Mouse (Mus musculus) embryonic facial prominence, embryonic 14.5 days (tissue): ENCODE results near the gene Stx1b. TPM values are rescaled to one million over a fixed set of nuclear protein-coding genes. Genes with fewer than 3 reads are reported as not detected.

Experiments
- ATAC-seq: fragments of 200-750 bp; cut with Nextera tagmentation; 2 replicates; pipeline ENCODE4 v1.8.0; 2017; ENCODE audit warnings: low read depth, moderate number of reproducible peaks, moderate TSS enrichment
- DNase-seq: peaks from one replicate; pipeline ENCODE4 v3.0.0-alpha.2; 2015; ENCODE audit warnings: low spot score
- H3K27ac ChIP-seq: fragments of 300-500 bp; sonication (generic); replicated peaks from 2 replicates; pipeline ENCODE4 v1.5.1; 2014; ENCODE audit warnings: low read depth, mild to moderate bottlenecking, low read length, moderate library complexity
- H3K27me3 ChIP-seq: fragments of 300-500 bp; sonication (generic); replicated peaks from 2 replicates; pipeline ENCODE4 v1.6.1; 2014; ENCODE audit warnings: low read length; ENCODE audit not compliant: control insufficient read depth, insufficient read depth
- H3K36me3 ChIP-seq: fragments of 300-500 bp; sonication (generic); 2 replicates; pipeline ENCODE4 v1.6.1; 2014; ENCODE audit warnings: low read length, mixed read lengths; ENCODE audit not compliant: control insufficient read depth, insufficient read depth
- H3K4me1 ChIP-seq: fragments of 300-500 bp; sonication (generic); 2 replicates; pipeline ENCODE4 v1.6.1; 2014; ENCODE audit warnings: antibody characterized with exemption, low read length; ENCODE audit not compliant: control insufficient read depth, insufficient read depth
- H3K4me2 ChIP-seq: fragments of 300-500 bp; sonication (generic); 2 replicates; pipeline ENCODE4 v1.6.1; 2014; ENCODE audit warnings: low read depth, mild to moderate bottlenecking, low read length, moderate library complexity, mixed read lengths
- H3K4me3 ChIP-seq: fragments of 300-500 bp; sonication (generic); 2 replicates; pipeline ENCODE4 v1.5.1; 2014; ENCODE audit warnings: low read depth, mild to moderate bottlenecking, low read length
- H3K9ac ChIP-seq: fragments of 300-500 bp; sonication (generic); 2 replicates; pipeline ENCODE4 v1.6.1; 2014; ENCODE audit warnings: low read depth, mild to moderate bottlenecking, low read length, moderate library complexity, mixed read lengths
- H3K9me3 ChIP-seq: fragments of 300-500 bp; sonication (generic); 2 replicates; pipeline ENCODE4 v1.6.1; 2016; ENCODE audit warnings: low read length; ENCODE audit not compliant: control insufficient read depth
- WGBS: fragments of 180-500 bp; shearing (Covaris S2); extraction: QIAGEN DNeasy Blood & Tissue Kit; methylation state at CpG from one replicate; pipeline ENCODE4 v1.1.7; 2014; 5-methylcytosine and 5-hydroxymethylcytosine counted together
- polyA plus RNA-seq: library from polyadenylated mRNA; unstranded; fragments of >200 nt; fragmentation: Nextera tagmentation; extraction: Ambion mirVana; gene quantifications from 2 replicates; pipeline ENCODE4 v1.2.1, GENCODE M21; 2014

Gene Stx1b
- polyA plus RNA-seq, 1 experiment from 2014 or later, result 3.4 TPM

DNA sequence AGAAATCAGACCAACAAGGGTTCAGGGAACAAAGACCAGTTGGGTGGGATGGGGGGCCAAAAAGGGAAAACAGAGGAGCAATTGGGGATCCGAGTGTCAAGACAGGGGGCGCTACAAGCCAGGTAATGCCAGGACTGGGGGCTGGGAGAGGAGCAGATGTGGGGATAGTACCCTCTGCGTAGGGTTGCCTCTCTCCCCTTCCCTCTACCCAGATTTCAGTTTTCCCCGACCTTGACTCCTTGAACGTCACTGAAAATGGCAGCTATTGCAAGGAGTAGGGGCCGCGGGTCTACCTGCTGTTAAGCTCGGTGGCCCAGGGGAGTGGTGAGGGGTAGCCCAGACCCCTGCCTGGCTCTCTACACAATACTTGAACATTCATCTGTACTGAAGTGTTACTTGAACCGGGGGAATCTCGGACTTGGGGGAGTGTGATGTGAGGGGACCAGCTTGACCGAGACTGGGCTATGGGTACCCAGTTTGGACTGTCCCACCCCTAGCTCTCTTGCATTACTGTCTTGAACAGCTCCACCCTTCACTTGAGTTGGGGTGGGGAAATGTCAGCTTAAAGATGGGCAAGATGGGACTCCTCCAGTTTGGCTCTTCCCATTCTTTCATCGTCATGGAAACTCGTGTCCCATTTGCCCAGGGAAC lies 55.9 kb downstream of the Stx1b start:
- peaks cover 46% of the 10 kb centered on the region for H3K36me3 ChIP-seq
- no peak for ATAC-seq
- no peak overlapping the region for H3K9ac ChIP-seq
- peak overlapping the region; percentile 93; the same call in 1 of the 2 replicates for H3K27ac ChIP-seq
- no peak for DNase-seq
- no peaks in the 10 kb centered on the region for H3K9me3 ChIP-seq
- H3K4me2 ChIP-seq, result peak overlapping the region; percentile 89; the same call in 1 of the 2 replicates
- H3K27me3 ChIP-seq, result no peaks in the 10 kb centered on the region
- WGBS, result 55% methylated on average over 11 of the region's 13 CpGs
- peaks cover 14% of the 10 kb centered on the region; the same call in 1 of the 2 replicates for H3K4me1 ChIP-seq
- H3K4me3 ChIP-seq, result 0 out of 2 replicates have a peak overlapping the region, but pooled peaks have one; percentile 70

- H3K27ac ChIP-seq, result peak overlapping the region; percentile 93; the same call in 1 of the 2 replicates
- no peak for ATAC-seq
These were observed 56.5 kb downstream of the Stx1b start for GRCm38 (mm10) chr7:127767671-127768345.

DNA sequence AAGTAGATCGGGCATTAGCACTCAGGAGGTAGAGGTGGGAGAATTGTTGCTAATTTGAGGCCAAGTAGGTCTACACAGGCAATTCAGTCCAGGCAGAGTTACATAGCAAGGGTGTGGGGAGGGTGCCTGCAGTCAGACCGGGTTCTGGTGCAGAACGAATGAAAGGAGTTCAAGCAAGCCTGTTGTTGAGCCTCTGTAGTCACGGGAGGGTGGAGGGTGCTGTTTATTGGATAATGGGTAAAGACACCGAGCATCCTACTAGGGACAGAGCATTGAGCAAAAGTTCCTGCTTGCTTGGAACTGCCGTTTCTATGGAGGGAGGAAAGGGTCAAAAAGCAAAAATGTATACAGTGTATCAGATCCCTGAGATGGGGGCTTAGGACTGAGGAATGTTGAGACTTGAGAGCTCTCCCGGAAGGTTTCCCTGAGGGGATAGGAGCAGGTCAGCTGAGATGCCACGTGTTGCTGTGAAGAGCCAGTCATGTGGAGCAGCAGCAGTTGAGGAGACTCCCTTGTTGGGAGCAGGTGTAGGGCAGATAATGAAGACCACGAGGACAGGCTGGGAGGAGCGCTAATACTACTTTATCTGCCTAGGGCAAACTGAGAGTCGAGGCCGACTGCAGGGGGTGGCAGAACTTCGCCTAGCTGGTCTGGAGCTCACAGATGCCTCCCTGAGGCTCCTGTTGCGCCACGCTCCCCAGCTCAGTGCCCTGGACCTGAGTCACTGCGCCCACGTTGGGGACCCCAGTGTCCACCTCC lies 57.3 kb downstream of the Stx1b start:
- no peaks in the 10 kb centered on the region for H3K27me3 ChIP-seq
- H3K36me3 ChIP-seq, result peaks cover 58% of the 10 kb centered on the region
- H3K4me3 ChIP-seq, result no peak overlapping the region
- no peaks in the 10 kb centered on the region for H3K9me3 ChIP-seq
- no peak overlapping the region for H3K4me2 ChIP-seq
- peaks cover 14% of the 10 kb centered on the region; the same call in 1 of the 2 replicates for H3K4me1 ChIP-seq
- H3K9ac ChIP-seq, result no peak overlapping the region
- no peak overlapping the region for H3K27ac ChIP-seq
- 75% methylated on average over 13 of the region's 17 CpGs for WGBS
- ATAC-seq (no peak), DNase-seq (no peak)

More at GRCm38 (mm10) chr7:127767671-127768345, 56.5 kb downstream of the Stx1b start:
- Histone ChIP-seq H3K9me3 (no peaks in the 10 kb centered on the region), H3K9ac (no peak overlapping the region), H3K27me3 (no peaks in the 10 kb centered on the region), H3K4me3 (no peak overlapping the region), H3K36me3 (peaks cover 52% of the 10 kb centered on the region), H3K4me2 (no peak overlapping the region), H3K4me1 (peaks cover 14% of the 10 kb centered on the region; the same call in 1 of the 2 replicates)
- 96% methylated on average over 19 of the region's 19 CpGs for WGBS
- no peak for DNase-seq

- peaks cover 8% of the 10 kb centered on the region; the same call in 1 of the 2 replicates for H3K4me1 ChIP-seq
- H3K9ac ChIP-seq, result no peak overlapping the region
- no peak overlapping the region for H3K4me2 ChIP-seq
- peaks cover 61% of the 10 kb centered on the region for H3K36me3 ChIP-seq
- H3K27me3 ChIP-seq, result no peaks in the 10 kb centered on the region
- WGBS, result 91% methylated on average over 2 of the region's 2 CpGs
- ATAC-seq (no peak), DNase-seq (no peak)
- no peak overlapping the region for H3K4me3 ChIP-seq
- H3K9me3 ChIP-seq, result no peaks in the 10 kb centered on the region
- H3K27ac ChIP-seq, result no peak overlapping the region
These were observed 58.6 kb downstream of the Stx1b start for GRCm38 (mm10) chr7:127765756-127766155.

DNA sequence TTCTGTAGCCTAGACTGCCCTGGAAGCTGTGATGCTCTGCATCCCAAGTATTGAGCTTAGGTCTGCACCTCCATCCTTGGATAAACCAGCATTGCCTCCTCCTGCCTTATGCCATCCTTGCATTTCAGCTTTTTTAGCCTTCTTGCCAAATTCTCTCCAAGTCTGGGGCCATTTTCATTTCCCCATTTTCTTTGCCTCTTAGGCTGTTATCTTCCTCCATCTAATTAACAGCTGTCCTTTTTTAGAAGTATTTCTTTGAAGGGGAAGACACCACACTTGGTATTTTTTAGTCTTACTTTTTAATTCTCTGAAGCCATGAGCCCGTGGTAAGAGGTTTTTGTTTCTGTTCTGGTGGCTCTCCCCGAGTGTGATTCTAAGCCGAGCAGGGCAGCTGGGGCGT lies 60.7 kb downstream of the Stx1b start:
- Histone ChIP-seq H3K9me3 (no peaks in the 10 kb centered on the region), H3K9ac (no peak overlapping the region), H3K27ac (no peak overlapping the region), H3K27me3 (no peaks in the 10 kb centered on the region), H3K4me1 (peaks cover 3% of the 10 kb centered on the region; the same call in 1 of the 2 replicates), H3K4me3 (no peak overlapping the region), H3K4me2 (no peak overlapping the region), H3K36me3 (peaks cover 61% of the 10 kb centered on the region)
- no peak for ATAC-seq
- DNase-seq, result no peak
- WGBS, result 96% methylated on average over 4 of the region's 4 CpGs

DNA sequence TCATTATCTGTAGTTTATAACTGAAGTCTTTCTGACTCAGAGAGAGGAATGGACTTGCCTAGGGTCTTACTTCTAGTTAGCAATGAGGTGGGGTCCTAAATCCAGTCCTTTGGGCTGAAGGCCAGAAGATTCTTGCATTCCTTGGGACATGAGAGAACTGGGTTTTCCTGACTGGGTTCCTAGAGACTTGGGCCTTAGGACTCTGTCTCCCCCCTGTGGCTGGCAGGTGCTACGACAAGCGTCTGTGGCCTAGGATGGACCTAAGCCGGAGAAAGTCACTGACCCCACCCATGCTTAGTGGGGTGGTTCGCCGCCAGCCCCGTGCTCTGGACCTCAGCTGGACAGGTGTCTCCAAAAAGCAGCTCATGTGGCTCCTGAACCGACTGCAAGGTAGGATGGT lies 63.3 kb downstream of the Stx1b start:
- Histone ChIP-seq H3K9ac (no peak overlapping the region), H3K27ac (no peak overlapping the region), H3K4me1 (no peaks in the 10 kb centered on the region), H3K27me3 (no peaks in the 10 kb centered on the region), H3K9me3 (no peaks in the 10 kb centered on the region), H3K4me3 (no peak overlapping the region), H3K36me3 (peaks cover 65% of the 10 kb centered on the region), H3K4me2 (no peak overlapping the region)
- peak; percentile 80 for DNase-seq
- ATAC-seq, result peak; percentile 69
- 45% methylated on average over 7 of the region's 7 CpGs for WGBS

DNA sequence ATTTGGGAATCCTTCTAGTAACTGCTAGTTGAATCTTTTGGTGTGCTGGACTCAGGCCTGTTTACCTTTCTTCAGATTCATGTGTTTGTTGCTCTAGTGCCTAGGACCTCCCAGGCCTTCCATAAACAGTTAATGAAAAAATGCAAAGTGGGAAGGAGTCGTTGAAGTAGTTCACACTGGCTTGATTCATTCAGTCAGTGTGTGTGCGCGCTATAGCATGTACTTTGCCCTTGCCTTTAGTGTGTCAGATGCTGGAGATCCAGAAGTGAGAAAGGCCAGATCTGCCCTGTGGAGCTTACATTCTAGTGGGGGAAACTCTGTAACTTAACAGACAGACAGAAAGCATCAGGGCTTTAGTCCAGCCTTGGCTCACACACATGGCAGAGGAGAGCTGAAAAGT lies 63.9 kb downstream of the Stx1b start:
- 72% methylated on average over 3 of the region's 3 CpGs for WGBS
- peaks cover 65% of the 10 kb centered on the region for H3K36me3 ChIP-seq
- no peaks in the 10 kb centered on the region for H3K27me3 ChIP-seq
- ATAC-seq (peak; percentile 10; the same call in 1 of the 2 replicates), DNase-seq (no peak)
- H3K27ac ChIP-seq, result no peak overlapping the region
- H3K9ac ChIP-seq, result no peak overlapping the region
- no peak overlapping the region for H3K4me2 ChIP-seq
- no peaks in the 10 kb centered on the region for H3K9me3 ChIP-seq
- no peak overlapping the region for H3K4me3 ChIP-seq
- H3K4me1 ChIP-seq, result no peaks in the 10 kb centered on the region

DNA sequence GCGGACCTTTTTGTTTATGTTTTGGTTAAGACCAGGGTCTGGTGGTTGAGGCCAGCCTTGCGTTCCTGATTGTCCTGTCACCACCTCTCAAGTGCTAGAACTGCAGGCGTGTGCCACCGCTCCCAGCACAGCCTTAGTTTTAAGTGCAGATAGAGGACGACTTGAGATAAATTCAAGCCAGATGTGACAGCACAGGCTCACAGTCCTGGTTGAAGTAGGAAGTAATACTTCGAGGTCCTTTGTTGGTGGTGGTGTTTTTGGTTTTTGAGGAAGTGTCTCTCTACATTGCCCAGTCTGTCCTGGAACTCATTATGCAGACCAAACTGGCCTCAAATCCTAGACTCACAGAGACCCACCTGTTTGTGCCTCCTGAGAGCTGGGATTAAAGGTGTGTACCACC lies 64.6 kb downstream of the Stx1b start:
- Histone ChIP-seq H3K4me1 (no peaks in the 10 kb centered on the region), H3K9me3 (no peaks in the 10 kb centered on the region), H3K9ac (no peak overlapping the region; the same call in 1 of the 2 replicates), H3K27ac (peak overlapping the region; percentile 15; the same call in 1 of the 2 replicates), H3K36me3 (peaks cover 65% of the 10 kb centered on the region), H3K27me3 (no peaks in the 10 kb centered on the region), H3K4me2 (no peak overlapping the region), H3K4me3 (no peak overlapping the region)
- 35% methylated on average over 6 of the region's 6 CpGs for WGBS
- DNase-seq, result no peak
- ATAC-seq, result no peak
